Mouse (Mus musculus): ENCODE data around the gene Immp2l.

Immp2l gene

DNA sequence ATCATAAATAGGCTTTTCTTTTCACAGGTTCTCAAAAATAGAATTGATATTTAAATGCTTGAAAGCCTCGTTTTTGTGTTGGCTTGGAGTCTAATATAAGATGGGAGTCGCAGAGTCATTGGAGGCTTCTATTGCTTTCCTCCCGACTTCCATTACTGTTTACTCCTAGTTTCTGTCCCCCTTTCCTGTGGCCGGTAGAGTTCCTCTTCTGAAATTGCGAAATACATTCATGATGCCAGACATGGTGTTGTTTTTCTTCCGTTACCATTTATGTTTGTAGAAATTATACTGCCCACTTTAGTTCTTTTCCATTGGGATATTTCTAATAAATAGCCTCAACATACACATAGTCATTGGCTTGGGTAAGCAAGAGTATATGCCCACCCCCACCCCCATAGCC, 289.5 kb downstream of the Immp2l start:
- in situ Hi-C loops (cut with MboI, MseI): no loop called here

DNA sequence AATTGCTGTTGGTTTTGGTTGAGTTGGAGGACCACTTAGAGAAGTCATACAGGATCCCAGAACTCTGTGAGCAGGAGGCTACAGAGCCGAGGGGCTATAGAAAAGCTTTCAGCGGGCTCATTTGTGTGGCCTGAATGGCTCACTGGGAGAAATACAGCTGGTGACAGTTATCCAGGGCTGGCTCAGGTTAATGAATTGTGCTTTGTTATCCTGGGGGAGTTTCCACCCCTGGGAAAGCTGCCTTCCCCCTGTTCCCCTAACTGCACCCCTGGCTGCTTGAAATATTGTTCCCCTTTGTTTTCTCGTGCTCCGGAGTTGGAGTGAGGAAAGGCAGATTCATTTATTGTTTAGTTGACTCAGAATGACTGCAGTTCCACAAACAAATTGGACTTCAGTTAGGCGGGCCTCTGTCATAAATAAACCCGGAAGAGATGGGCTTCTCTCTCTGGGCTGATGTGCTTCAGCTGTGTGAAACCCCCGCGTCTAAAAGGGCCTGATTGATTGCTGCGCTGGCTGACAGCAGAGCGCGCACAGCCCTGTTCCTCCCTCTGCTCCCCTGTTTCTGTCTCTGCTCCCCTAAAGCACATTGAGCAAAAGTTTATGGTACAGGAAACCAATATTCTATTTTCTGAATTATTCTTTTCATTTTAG, 291.0 kb downstream of the Immp2l start:
- in situ Hi-C loops (cut with MboI, MseI): no loop called here

GRCm38 (mm10) chr12:41315871-41316270, 292.0 kb downstream of the Immp2l start:
- in situ Hi-C loops (cut with MboI, MseI): no loop called here

- in situ Hi-C loops (cut with MboI, MseI): no loop called here
These were observed 292.5 kb downstream of the Immp2l start for GRCm38 (mm10) chr12:41316426-41316825.

- in situ Hi-C loops (cut with MboI, MseI): no loop called here
These were observed 293.5 kb downstream of the Immp2l start for GRCm38 (mm10) chr12:41317431-41317830.

DNA sequence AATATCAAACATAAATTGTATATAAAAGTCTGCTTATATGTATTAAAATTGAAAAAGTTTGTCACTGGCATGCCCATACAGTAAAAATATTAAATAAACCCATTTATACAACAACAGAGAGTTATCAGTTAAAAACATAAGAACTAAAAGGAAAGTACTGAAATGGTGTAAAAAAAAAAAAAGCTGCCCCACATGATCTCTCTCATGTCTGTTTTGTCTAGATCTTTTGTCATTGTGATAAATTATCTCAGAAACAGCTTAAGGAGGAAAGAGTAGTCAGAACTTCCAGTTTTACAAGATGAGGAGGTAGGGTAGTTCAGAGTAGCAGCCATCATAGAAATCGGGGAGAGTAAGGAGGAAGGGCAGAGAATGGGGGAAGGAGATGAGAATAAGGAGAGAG, 298.1 kb downstream of the Immp2l start:
- in situ Hi-C loops (cut with MboI, MseI): no loop called here

- in situ Hi-C loops (cut with MboI, MseI): no loop called here
These were observed 300.5 kb downstream of the Immp2l start for GRCm38 (mm10) chr12:41324418-41324817.

DNA sequence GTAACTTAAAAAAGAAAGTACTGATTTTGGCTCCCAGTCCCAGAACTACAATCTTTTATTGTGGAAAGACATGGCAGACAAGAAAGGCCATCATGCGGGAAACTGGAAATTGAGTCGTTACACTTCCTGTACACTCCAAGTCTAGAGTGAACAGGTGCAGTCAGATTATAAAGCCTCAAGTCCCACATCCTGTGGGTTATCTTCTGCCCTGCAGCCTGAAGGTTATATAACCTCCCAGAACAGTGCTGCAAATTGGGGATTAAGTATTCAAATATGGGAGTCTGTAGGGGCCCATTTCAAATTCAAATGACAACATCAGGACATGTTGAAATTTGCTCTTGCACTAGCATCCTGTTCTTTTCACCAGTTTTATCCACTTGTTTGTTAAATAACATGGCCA, 301.9 kb downstream of the Immp2l start:
- in situ Hi-C loops (cut with MboI, MseI): no loop called here

- in situ Hi-C loops (cut with MboI, MseI): no loop called here
These were observed 307.2 kb downstream of the Immp2l start for GRCm38 (mm10) chr12:41330988-41331671.

DNA sequence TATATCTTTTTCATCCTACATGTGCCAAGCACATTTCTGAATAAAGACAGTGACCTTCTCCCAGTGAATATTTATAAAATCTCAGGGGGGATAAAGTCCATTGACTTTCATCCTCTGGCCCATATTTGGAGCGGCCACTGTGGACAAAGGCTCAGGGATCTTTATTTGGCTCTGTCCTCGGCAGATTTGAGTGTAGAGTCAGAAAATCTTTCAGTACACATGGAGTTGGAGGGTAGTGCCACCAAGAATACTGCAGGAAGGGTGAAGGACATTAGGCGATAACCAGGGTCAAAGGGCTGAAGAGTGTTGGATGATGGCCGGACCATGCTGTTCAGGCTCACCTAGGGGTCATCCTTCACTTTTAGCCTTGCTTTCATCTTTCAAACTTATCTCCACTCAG, 321.7 kb downstream of the Immp2l start:
- in situ Hi-C loops (cut with MboI, MseI): loop anchor here in 1 of 2 experiments (10.0 kb wide), 1 partner anchor 1421 kb away; no protein-coding TSS in a partner anchor

DNA sequence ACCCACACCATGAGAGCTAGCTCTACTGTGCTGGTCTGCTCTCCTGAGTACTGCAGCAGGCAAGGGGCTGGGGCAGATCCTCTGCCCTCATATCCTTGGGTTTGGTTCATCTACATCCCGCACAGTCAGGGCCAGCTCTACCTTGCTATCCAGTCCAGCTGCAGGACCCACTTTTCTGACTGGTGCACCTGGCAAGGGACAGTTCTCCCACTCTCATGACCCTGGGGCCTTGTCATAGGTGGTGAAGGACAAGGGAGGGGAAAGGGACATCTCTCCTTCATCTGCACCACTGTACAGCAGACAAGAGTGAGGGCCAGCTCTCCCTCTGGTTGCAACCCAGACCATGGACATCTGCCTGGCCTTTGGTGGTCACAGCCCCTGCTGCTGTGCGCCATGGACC, 323.6 kb downstream of the Immp2l start:
- in situ Hi-C loops (cut with MboI, MseI): loop anchor here in 1 of 2 experiments (10.0 kb wide), 1 partner anchor 1423 kb away; no protein-coding TSS in a partner anchor

DNA sequence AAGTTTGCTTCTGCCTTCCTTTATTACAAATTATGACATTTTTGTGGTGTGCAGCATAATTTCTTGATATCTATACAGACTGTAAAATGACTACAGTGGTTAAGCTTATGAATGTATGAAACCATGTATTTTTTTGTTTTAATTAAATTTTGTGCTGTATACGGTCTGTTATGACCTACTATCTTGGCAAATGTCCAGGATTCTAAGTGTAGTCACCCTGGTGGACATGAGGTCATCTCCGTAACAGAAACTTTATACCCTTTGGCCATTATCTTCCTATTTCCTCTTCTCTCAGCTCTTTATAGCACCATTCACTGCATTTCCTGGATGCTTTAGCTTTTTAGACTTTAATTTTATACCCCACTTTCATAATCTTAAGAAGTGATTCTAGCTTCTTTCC, 325.5 kb downstream of the Immp2l start:
- in situ Hi-C loops (cut with MboI, MseI): loop anchor here in 1 of 2 experiments (10.0 kb wide), 1 partner anchor 1425 kb away; no protein-coding TSS in a partner anchor

- in situ Hi-C loops (cut with MboI, MseI): loop anchor here in 1 of 2 experiments (10.0 kb wide), 1 partner anchor 1425 kb away; no protein-coding TSS in a partner anchor
These were observed 325.9 kb downstream of the Immp2l start for GRCm38 (mm10) chr12:41349814-41350213.

DNA sequence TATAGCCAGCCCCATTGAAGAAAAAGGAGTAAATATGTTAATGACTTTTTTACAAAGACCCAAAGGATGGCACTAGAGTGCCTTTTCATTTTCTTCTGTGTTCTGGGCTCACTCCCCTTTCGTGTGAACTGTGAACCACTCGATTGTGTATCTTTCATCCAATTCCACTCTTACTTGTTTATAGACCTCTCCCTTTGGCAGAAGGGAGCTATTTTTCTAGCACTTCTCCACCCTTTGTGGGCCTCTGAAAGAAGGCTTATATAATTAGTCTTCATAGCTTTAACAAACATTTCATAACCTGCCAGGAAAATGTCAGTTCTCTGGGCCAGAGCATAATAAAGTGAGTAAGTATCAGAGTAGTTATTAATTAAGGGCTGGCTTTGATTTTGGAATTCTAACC, 327.4 kb downstream of the Immp2l start:
- in situ Hi-C loops (cut with MboI, MseI): no loop called here

- in situ Hi-C loops (cut with MboI, MseI): no loop called here
These were observed 331.0 kb downstream of the Immp2l start for GRCm38 (mm10) chr12:41354857-41355256.

GRCm38 (mm10) chr12:41356040-41356439, 332.1 kb downstream of the Immp2l start:
- in situ Hi-C loops (cut with MboI, MseI): no loop called here

GRCm38 (mm10) chr12:41386685-41387084, 362.8 kb downstream of the Immp2l start:
- in situ Hi-C loops (cut with MboI, MseI): no loop called here

DNA sequence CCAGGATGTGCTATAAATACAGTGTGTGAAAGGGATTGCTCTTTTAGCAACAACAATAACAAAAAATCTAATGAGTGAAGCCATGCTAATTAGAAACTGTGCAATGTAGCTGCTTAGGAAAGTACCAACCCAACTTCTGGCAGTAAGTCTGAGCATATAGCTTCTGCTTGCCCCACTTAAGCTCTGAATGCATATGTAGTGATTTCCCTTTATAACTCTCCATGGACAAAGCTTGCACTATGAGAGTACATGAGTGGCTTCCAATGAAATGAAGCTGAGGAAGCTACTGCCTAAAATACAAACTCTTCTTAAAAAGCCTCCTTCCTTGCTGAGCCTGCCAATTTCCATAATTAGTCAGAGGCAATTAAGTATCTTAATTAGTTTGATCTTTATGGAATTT, 370.3 kb downstream of the Immp2l start:
- in situ Hi-C loops (cut with MboI, MseI): loop anchor here in 1 of 2 experiments (5.0 kb wide), 1 partner anchor 52 kb away; no protein-coding TSS in a partner anchor

- in situ Hi-C loops (cut with MboI, MseI): no loop called here
These were observed 377.2 kb downstream of the Immp2l start for GRCm38 (mm10) chr12:41401136-41401535.

- in situ Hi-C loops (cut with MboI, MseI): no loop called here
These were observed 378.0 kb downstream of the Immp2l start for GRCm38 (mm10) chr12:41401923-41402322.

GRCm38 (mm10) chr12:41409431-41409830, 385.5 kb downstream of the Immp2l start:
- in situ Hi-C loops (cut with MboI, MseI): no loop called here

GRCm38 (mm10) chr12:41416635-41417034, 392.7 kb downstream of the Immp2l start:
- in situ Hi-C loops (cut with MboI, MseI): no loop called here

GRCm38 (mm10) chr12:41417099-41417498, 393.2 kb downstream of the Immp2l start:
- in situ Hi-C loops (cut with MboI, MseI): no loop called here

All from T-helper 17 cell (primary cell).